Mouse (Mus musculus): Measurements from ENCODE around the gene Tmprss3.

Tmprss3 gene

DNA sequence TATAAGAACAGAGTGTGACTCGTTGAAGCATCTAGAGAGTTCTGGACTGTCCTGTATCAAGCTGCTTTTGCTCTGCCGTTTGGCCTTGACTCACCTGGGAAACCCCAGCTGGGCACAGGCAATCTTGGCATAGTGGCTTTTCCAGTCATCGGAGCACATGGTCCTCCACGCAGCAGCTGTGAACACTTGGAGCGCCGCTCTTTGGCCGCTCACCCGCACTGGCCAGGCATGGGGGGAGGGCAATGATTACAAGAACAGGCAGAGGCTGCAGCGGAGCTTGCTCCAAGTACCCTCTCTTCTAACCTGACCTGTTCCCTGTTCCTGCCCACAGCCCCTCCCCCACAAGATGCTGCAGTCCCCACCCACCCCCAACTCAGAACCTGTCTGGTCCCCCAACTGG, 5.4 kb downstream of the Tmprss3 start:
- no peak for DNase-seq

DNA sequence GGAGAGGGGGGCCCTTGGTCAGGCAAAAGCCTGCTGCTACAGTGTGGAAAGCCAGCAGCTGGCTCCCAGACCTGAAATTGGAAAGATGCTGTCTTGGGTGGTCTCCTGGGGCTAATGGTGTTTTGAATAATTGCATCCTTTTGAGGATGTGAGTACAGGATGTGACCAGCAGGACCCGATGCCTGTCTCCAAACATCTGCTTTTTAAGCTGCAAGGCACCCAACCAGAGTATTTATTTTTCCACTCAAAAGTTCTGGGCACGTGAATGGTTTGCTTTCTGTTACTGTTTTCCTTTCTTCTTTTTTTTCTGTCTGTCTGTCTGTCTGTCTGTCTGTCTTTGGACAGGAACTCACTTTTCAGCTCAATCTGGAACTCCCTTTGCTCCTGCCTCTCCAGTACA, 6.1 kb downstream of the Tmprss3 start:
- DNase-seq: peak; percentile 38 to 44

DNA sequence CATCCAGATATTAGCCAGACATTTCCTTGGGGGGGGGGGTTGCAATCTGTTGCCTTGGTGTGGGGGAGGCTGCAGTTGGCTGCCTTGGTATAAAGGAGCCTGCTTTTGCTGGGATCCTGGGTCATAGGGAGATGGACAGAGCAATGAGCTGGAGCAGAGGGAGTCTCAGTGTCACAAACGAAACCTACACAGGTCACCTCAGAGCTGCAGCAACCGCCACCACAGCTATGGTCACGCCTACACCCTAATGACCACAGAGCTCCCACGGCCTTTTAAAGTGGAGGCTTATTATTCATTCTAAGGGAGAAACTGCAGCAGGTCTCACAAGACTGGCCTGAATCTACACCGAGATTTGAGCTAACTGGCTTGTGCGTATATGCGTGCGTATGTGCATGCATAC, 7.0 kb downstream of the Tmprss3 start:
- no peak for DNase-seq

DNA sequence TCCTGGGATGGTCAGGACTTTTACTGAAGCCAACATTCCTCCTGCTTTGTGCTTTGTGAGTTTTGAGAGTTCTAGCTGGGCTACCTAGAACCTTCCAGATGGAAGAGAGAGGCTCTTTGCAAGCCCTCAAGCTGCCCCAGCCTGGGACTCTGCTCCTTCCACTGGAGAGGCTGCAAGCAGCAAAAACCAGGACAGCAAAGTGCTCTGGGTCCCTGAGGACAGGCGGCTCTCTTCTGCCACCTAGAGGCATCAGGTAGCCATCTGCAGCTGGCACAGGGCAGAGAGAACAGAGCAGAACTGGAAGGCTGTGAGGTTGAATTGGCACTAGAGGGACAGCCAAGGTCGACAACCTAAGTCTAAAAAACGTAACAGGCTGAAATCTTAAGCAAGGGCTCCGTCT, 11.4 kb downstream of the Tmprss3 start:
- peak; percentile 70 to 71 for DNase-seq

DNA sequence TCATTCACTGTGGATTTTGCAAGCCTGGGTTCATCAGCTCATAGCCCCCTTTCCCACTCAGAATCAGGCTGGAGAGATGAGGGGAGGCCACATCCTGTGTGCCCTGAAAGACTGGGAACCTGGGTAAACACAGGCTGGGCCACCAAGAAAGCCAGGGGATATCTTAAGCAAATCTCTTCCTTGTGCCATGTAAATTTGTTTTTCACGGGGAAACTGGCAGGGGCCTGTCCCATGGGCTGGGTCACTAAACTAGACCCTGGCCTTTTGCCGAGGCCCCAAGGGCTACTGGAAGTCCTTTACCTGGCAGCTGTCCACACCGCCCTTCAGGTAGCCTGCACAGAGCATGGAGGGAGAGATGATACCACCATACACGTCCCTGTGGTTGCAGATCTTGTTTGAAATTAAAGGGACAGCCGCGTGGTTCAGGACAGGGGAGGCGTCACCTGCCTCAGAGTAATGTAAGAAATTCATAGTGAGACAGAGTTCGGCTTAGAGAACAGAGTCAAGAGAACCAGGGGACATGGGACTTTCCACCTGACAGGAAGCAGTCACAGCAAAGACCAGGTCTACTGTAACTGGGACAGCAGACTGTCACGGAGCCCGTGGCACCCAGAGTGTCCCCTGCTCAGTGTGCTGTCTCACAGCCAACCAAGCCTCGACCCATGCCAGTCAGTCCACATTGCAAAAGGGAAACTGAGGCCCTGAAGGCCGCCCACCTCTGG, 14.3 kb downstream of the Tmprss3 start:
- DNase-seq: peak in 1 of 2 experiments; percentile 19

DNA sequence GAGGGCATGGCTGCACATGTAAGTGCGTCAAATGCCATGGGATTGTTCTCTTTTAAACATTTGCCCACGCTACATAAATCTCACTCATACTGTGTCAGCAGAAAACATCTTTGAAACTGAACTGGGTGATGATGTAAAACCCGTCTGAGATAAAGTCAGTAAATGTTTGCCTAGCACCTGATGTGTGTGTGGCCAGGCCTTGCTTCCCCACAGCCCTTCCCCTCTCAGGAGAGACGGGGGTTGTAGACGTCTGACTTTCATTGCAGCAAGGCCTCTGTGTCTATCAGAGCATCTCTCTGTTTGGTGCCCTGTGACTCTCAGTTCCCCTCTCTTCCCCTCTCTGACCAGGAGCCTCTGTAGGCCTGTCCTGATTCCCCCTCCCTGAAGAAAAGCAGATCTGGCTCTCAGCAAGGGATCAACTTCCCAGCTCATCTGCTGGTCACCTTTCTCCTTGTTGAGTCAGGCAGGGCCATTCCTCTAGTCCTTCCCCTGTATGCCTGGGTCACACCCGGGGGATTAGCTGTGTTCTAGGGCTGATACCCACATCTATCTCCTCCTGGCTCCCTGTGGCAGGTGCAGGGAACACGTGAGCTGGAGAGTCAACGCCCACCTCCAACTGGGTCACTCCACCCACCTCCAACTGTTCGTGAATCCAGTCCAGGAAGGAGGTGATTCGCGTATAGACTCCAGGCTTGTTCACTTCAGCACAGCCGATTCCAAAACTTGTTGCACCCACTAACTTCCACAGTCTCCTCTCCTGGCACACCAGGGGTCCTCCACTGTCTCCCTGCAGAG, 15.4 kb downstream of the Tmprss3 start:
- no peak for DNase-seq

DNA sequence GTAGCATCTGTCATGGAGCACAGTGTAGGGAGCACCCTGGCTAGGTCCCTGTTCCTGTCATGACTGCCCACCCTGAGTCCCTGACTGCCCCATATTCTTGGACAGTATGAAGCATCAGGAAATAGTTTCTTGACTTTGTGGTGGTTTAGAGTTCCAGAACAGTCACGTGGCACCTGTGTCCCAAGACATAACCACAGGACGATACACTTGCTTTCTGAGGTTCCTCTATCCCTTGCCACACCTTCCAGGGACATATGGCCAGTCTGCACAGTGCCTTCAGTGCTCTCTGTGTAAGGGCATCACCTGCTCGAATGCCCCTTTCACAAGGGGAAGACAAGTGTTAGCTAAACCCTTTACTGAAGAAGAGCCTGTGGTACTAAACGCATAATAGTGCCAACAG, 17.3 kb downstream of the Tmprss3 start:
- no peak for DNase-seq

DNA sequence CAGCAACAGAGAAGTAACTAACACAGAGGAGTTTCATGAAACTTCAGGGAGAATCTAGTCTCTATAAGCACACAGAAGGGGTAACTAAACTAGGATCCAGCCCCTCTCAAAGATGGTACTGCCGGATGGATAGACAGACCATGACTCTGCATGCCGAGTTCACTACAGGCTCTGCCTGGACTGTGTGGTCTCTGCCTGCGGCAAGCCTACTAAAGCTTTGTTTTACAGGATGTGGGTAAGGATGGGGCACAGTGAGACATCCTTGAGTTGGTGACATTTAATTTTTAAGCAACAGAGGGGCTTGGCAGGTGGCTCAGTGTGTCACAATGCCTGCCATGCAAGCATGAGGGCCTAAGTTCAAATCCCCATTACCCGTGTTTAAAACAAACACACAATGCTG, 22.5 kb downstream of the Tmprss3 start:
- DNase-seq: no peak

DNA sequence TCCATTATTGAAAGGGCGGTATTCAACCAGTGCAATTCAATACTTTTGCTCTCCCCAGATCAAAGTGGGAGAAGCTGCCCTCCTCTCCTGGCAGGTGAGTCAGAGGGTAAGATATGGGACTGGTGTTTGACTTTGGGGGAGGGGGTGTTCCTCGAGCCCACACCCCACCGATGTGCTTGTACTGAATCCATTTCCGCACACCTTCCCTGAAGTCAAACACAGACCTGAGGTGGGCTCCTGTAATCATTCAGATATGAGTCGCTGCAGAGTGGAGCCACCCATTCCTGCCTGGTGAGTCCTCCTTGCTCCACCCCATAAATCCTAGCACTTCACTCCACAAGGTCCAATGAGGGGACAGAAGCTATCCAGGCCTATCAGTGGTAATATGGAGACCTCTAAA, 29.0 kb downstream of the Tmprss3 start:
- no peak for DNase-seq

DNA sequence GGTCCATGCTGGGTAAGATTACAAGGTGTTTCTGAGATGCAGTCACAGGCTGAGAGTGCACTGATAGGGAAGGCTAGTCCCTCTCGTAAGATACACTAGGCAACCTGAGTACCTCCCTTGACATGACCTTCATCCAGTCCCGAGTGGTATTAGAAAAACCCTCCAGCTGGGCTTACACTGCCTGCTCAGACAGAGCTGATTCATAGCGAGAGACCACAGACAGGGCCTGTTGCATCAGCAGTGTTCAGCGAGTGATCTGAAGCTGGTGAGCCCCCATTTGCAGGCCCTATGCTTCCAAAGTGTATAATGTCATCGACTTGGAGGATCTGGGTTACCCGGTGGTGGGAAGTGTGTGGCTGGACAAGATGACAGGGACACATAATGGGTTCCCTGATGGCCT, 33.6 kb downstream of the Tmprss3 start, which contains the start of gene Tff1:
Gene Tff1 (minus strand): TSS at position 151 of the 400 bp plus-strand sequence.
- no peak for DNase-seq

DNA sequence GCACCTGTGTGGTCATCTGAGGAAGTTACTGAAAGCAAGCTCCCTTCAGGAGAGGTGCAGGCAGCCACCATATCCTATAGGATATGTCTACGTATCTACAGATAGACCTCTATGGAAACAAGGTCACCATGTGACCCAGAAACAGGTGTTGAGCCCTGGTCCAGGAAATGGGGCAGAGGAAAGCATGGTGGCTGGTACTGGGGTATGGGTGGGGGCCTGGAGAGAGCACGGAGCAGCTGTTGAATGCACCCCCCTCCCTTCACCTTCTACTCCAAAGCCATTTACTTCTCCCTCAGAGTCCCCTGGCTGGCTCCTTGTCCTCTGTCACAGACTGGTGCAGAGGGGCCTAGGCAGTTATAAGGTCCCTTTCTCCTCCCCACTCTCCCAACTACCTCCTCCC, 35.0 kb downstream of the Tmprss3 start:
- no peak for DNase-seq

DNA sequence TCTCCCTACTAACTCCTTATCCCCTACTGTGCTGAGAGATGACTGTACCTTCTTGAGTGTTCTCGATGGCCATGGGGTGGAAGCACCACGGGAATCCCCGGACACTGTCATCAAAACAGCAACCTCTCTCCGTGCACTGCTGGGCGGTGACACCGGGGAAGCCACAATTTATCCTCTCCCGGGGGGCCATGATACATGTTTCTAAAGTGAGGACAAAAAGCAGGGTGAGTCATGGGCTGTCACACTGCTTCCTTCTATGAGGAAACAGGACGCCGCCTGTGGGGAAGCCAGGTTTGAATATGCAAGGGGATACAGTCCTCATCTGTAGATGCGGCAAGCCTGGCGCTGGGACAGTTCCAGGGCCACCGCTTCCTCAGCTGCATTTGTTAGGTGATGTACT, 36.2 kb downstream of the Tmprss3 start:
- DNase-seq: peak; percentile 13 to 32

DNA sequence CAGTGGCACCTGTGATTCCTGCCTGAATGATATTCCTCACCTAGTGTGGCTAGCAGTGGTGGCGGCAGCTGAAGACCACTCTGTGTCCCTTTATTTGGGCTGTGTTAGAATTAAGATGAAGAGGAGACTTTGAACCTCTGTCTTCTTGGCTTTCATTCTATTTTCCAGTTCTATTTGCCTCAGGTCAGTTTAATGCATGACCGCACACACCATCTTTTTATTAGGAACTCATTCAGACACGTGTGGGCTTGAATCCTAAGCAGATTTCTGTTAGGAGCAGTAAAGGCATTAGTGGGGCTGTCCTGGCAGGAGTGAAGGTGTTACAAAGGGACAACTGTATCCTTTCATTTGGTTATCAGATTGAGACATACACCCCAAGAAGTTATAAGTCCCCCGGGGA, 38.5 kb downstream of the Tmprss3 start:
- no peak for DNase-seq

DNA sequence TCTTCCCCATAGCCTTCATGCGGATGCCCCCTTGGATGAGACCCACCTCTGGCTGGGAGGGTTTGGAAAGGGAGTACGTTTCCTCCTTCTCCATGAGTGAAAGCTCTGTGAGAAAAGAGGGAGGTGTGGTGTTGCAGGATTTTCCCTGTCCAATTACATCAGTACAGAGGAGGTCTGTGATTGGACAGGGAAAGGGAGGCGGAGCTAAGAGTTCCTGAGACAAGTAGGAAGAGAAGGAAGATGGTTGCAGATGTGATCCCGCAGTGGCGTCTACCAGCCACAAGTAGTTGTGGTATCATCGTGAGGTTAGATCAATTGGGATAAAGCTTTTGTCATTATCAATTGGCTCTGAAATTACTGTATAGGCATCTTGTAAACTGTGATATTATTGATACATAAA, 40.9 kb downstream of the Tmprss3 start:
- DNase-seq: no peak

DNA sequence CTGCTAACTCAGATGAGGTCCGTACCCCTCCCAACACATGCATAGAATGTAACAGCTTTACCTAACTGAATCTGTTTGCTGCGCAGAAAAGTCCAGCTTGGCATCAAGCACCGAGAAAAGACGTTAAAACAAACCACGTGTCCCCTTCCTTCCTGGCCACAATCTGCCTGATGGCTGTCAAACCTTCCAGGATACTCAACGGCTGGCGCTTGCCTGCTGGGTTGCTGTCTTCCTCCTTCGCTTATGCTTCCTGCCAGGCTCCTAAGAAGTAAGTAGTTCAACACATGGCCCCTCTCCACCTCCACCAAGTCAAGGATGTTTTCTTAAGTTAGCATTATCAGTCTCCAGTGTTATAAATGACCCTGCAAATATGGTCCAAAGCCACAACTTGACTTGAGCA, 45.0 kb downstream of the Tmprss3 start:
- DNase-seq: no peak

DNA sequence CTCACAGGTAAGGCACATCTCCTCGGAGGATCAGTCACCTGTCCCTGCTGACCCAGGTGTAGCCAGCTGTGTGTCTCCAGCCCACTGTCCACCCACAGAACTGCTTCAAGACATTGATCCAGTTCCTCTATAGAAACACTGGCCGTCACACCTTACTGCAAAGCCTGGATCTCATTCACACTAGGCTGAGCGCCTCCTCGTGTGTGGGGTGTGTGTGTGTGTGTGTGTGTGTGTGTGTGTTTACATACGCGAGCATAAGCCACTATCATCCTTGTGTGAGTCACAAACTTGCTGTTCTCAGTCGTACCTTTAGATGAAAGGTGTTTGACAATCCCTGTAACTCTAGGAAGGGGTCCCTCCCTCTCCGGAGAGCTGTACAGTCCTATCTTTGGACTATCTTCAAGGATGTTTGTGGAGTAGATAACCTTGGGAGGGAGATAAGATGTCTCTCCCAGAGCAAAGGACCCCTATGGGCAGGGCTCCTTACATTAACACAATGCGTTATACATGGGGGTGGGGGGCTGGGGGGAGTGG, 45.7 kb downstream of the Tmprss3 start:
- no peak for DNase-seq

DNA sequence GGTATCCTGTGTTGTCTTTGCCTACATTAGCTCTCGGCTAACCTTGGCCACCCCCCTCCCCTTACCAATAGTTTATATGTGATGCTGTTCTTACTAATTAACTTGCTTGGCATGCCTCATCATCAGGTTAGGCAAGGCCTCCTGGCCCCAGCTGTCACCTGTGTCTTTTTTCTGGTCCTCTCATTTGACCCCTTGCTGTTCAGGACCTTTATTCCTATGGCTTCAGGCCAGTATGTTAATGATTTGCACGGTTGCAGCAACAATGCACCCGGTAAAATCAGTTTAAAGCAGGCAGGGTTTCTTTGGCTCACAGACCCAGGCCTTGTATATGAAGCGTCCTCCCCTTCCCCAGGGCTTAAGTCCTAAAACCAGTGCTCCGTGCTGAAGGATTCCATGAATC, 46.3 kb downstream of the Tmprss3 start:
- DNase-seq: no peak

DNA sequence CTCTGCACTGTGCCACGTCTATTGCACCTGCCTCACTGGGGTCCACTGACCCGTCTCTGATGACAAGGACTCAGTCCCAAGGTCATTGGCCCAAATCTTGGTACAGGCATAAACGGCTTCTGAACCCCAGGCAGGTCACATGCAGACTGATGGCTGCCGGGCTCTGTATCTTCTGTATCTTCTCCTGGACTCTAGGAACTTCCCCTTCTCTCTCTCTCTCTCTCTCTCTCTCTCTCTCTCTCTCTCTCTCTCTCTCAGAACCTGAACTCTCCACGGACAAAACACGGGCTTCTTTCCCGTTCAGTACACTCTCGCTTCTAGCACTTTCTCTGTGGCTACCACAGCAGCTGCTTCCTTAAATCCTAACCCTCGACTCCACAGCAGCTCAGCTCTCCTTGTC, 52.8 kb downstream of the Tmprss3 start:
- no peak for DNase-seq

DNA sequence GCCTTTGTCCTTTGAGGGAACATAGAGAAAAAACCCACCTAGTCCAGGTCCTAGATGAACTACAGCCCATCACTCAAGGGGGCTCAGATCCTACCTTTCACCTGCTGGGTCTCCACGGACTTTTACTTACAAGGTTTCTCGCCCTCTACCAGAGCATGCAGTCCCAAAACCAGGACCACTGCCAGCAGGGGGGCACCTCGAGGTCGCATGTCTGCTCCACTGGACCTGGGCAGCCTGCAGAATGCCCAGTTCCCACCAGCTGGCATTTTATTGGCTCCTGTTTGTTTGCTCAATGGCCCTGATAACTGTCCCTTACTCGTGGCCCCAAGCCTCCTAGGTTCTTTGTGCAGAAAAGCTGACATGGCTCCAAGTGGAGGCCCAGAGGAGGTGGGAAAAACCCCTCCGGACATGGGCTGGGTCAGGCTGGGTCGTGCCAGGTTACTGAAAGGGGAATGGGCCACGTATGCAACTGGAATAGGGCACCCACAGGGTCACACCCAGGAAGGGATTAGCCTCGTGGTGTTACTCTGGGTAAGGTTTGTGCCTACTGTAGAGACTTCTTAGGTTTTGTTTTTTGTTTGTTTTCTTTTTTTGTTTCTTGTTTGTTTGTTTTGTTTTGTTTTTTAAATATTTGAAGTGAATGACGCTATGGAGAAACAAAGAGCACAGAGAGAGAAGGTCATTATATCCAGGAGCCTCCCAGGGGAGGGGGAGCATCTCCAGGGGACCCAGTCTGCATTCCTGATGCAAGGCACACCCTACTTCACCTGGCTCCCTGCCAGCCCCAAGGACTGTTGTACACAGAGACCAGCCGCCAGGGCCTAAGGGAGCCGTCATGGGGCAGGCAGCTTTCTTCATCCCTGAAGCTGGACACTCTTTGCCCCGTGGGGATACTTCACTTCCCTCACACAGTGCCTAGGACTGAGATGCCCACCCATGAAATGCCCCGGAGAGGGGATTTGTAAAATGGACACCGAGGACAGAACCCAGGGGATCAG, 54.4 kb downstream of the Tmprss3 start, which contains the start of gene Tff2:
Gene Tff2 (minus strand): TSS at position 243 of the 998 bp plus-strand sequence.
- DNase-seq: no peak

DNA sequence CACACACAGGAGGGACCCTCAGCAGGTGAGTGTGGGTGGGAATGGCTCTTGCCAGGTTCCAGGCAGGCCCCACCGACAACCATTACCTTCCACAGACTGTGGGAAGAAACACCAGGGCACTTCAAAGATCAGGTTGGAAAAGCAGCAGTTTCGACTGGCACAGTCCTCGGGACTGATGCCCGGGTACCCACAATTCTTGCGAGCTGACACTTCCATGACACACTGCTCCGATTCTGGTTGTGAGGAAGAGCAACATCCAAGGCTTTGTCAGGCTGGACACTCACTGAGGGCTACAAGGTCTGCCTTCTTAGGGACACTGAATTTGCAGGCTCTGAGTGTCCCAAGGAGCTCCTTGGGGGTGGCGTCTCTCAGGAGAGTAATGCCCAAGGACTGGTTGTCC, 56.7 kb downstream of the Tmprss3 start:
- no peak for DNase-seq

DNA sequence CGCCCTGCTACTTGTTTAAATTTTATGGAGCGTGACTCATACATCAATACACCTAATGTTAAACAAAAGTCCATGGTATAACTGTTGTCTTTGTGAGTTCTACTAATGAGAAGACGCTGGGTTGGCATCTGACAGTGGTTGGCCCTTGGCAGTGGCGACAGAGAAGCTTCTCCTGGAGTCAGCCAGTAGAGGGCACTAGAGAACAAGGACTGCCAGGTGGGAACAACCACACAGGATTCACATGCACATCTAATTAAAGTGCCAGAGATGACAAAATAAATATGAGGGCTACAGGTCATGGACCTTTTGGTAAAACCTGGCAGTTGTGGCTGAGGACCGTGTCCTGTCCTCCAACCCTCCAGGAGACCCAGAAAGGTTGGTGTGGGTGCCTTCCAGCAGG, 60.4 kb downstream of the Tmprss3 start:
- peak; percentile 71 to 76 for DNase-seq

DNA sequence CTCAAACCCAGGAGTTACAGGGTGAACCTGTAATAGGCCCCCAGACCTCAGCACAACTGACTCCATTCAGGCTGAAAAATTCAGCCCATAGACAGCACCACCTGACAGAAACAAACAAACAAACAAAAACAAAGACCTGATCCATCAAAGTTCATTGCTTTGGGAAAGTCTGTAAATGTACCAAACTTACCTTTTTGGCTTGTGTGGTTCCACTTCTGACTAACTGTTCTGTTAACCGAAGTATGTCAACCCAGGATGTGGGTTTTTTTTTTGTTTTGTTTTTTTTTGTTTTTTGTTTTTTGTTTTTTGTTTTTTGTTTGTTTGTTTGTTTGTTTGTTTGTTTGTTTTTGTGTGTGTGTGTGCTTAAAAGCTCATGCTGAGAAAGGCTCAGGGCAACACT, 62.0 kb downstream of the Tmprss3 start:
- DNase-seq: no peak

DNA sequence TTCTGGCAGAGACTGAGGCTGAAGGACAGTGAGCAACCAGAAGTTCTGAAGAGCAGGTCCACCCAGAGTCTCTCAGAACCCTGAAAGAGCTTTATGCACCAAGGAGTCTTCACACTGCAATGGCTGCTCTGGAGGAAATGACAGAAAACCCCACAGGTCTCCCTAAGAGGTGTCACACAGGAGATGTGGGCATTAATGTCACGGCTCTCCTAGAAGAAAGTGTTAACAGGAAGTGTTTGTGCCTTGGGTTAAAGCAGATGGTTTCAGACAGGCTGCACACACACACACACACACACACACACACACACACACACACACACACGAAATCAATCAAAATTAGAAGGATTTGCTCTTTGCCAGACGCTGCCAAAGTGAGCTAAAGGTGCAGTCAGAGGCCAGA, 62.5 kb downstream of the Tmprss3 start:
- DNase-seq: no peak

All from B cell, adult 2 months (primary cell).